Mouse (Mus musculus): ENCODE measurements around the gene Wdr73. TPM values are rescaled to one million over a fixed set of nuclear protein-coding genes. Genes with fewer than 3 reads are reported as not detected.
"Not testable (repeated sequence)": the region's sequence is repeated elsewhere in the genome, so short reads cannot be mapped to it uniquely, and the experiment has no call there.

Gene Wdr73
- total RNA-seq (2014; rRNA removed) (20.3 and 23.9 TPM in 2 replicates), polyA plus RNA-seq (2015; fragmentation: Nextera tagmentation; extraction: Ambion mirVana) (29.2 and 35.7 TPM in 2 replicates)

GRCm38 (mm10) chr7:80900944-80901501 lies at the start of gene Wdr73:
TSS of gene Wdr73 (minus strand) at chr7:80901269.
- peak; percentile 95 for ATAC-seq
- Histone ChIP-seq H3K4me1 (ENCODE audit: insufficient read depth, low read length) (no peaks in the 10 kb centered on the region; the same call in 1 of the 2 replicates), H3K4me3 (ENCODE audit: low read length) (peak within 1 kb of the TSS; percentile 57), H3K27ac (peak within 1 kb of the TSS; percentile 61; the same call in 1 of the 2 replicates), H3K9me3 (ENCODE audit: low read length) (no peaks in the 10 kb centered on the region), H3K36me3 (ENCODE audit: insufficient read depth, low read length) (peaks cover 3% of the 10 kb centered on the region), H3K27me3 (ENCODE audit: insufficient read depth, low read length) (no peaks in the 10 kb centered on the region), H3K9ac (replicated peaks; ENCODE audit: low read length) (peak within 1 kb of the TSS; percentile 48), H3K4me2 (ENCODE audit: low read depth, low read length) (peak within 1 kb of the TSS; percentile 71)
- peak; percentile 96 for DNase-seq (ENCODE audit: low spot score)
- WGBS = under 1% methylated on average over 36 of the region's 36 CpGs
- no peak for TF ChIP-seq CTCF (IDR thresholded peaks at IDR 0.05; ENCODE audit: low read depth)

GRCm38 (mm10) chr7:80947445-80948350 lies 46.6 kb upstream of the Wdr73 start, which contains the start of gene Sec11a:
TSS of gene Sec11a (minus strand) at chr7:80947780.
- DNase-seq (ENCODE audit: low spot score) (peak; percentile 96), ATAC-seq (peak; percentile 99)
- Histone ChIP-seq H3K4me1 (ENCODE audit: insufficient read depth, low read length) (peaks cover 2% of the 10 kb centered on the region; the same call in 1 of the 2 replicates), H3K4me2 (ENCODE audit: low read depth, low read length) (peak within 1 kb of the TSS; percentile 97), H3K27ac (peak within 1 kb of the TSS; percentile 98), H3K27me3 (ENCODE audit: insufficient read depth, low read length) (no peaks in the 10 kb centered on the region), H3K36me3 (ENCODE audit: insufficient read depth, low read length) (no peaks in the 10 kb centered on the region), H3K4me3 (ENCODE audit: low read length) (peak within 1 kb of the TSS; percentile 68), H3K9me3 (ENCODE audit: low read length) (no peaks in the 10 kb centered on the region), H3K9ac (replicated peaks; ENCODE audit: low read length) (peak within 1 kb of the TSS; percentile 75)
- 2% methylated on average over 44 of the region's 44 CpGs for whole genome bisulfite sequencing
- TF ChIP-seq CTCF (IDR thresholded peaks at IDR 0.05; ENCODE audit: low read depth) = 0 out of 2 replicates have a peak, but pooled peaks have one; percentile 1

- H3K4me1 ChIP-seq (ENCODE audit: insufficient read depth, low read length) = no peaks in the 10 kb centered on the region
- 91% methylated on average over 4 of the region's 4 CpGs for WGBS
These were observed 38.7 kb upstream of the Wdr73 start for GRCm38 (mm10) chr7:80939808-80940207.

GRCm38 (mm10) chr7:80937304-80937666 lies 36.2 kb upstream of the Wdr73 start:
- H3K9ac ChIP-seq (replicated peaks; ENCODE audit: low read length); H3K9me3 ChIP-seq (ENCODE audit: low read length); H3K4me2 ChIP-seq (ENCODE audit: low read depth, low read length); H3K4me1 ChIP-seq (ENCODE audit: insufficient read depth, low read length); H3K27ac ChIP-seq; H3K27me3 ChIP-seq (ENCODE audit: insufficient read depth, low read length); H3K4me3 ChIP-seq (ENCODE audit: low read length); DNase-seq (ENCODE audit: low spot score); ATAC-seq: not testable (repeated sequence)
- H3K36me3 ChIP-seq (ENCODE audit: insufficient read depth, low read length) = peaks cover 12% of the 10 kb centered on the region

More at GRCm38 (mm10) chr7:80939808-80940207, 38.7 kb upstream of the Wdr73 start:
- Histone ChIP-seq H3K4me3 (ENCODE audit: low read length) (no peak overlapping the region), H3K9me3 (ENCODE audit: low read length) (no peaks in the 10 kb centered on the region), H3K9ac (replicated peaks; ENCODE audit: low read length) (no peak overlapping the region), H3K27ac (no peak overlapping the region), H3K36me3 (ENCODE audit: insufficient read depth, low read length) (no peaks in the 10 kb centered on the region), H3K4me2 (ENCODE audit: low read depth, low read length) (no peak overlapping the region), H3K27me3 (ENCODE audit: insufficient read depth, low read length) (no peaks in the 10 kb centered on the region)
- DNase-seq (ENCODE audit: low spot score) (no peak), ATAC-seq (no peak)
- no peak for TF ChIP-seq CTCF (IDR thresholded peaks at IDR 0.05; ENCODE audit: low read depth)

GRCm38 (mm10) chr7:80936617-80937303 lies 35.7 kb upstream of the Wdr73 start:
- not testable (repeated sequence) for H3K27me3 ChIP-seq (ENCODE audit: insufficient read depth, low read length); H3K9me3 ChIP-seq (ENCODE audit: low read length); H3K4me2 ChIP-seq (ENCODE audit: low read depth, low read length); DNase-seq (ENCODE audit: low spot score); H3K4me3 ChIP-seq (ENCODE audit: low read length); ATAC-seq; H3K27ac ChIP-seq; H3K9ac ChIP-seq (replicated peaks; ENCODE audit: low read length); H3K4me1 ChIP-seq (ENCODE audit: insufficient read depth, low read length)
- 70% methylated on average over 7 of the region's 7 CpGs for WGBS
- H3K36me3 ChIP-seq (ENCODE audit: insufficient read depth, low read length) = peaks cover 12% of the 10 kb centered on the region

- Histone ChIP-seq H3K4me3 (ENCODE audit: low read length) (no peak overlapping the region), H3K9me3 (ENCODE audit: low read length) (no peaks in the 10 kb centered on the region), H3K36me3 (ENCODE audit: insufficient read depth, low read length) (peaks cover 12% of the 10 kb centered on the region), H3K9ac (replicated peaks; ENCODE audit: low read length) (no peak overlapping the region), H3K4me2 (ENCODE audit: low read depth, low read length) (no peak overlapping the region), H3K27me3 (ENCODE audit: insufficient read depth, low read length) (no peaks in the 10 kb centered on the region), H3K4me1 (ENCODE audit: insufficient read depth, low read length) (no peaks in the 10 kb centered on the region), H3K27ac (no peak overlapping the region)
- WGBS = 97% methylated on average over 1 of the region's 1 CpGs
- TF ChIP-seq CTCF (IDR thresholded peaks at IDR 0.05; ENCODE audit: low read depth) = no peak
- ATAC-seq (no peak), DNase-seq (ENCODE audit: low spot score) (no peak)
These were observed 34.8 kb upstream of the Wdr73 start for GRCm38 (mm10) chr7:80935834-80936233.

Measured in hindbrain, postnatal 0 days (tissue).